Mouse (Mus musculus): Measurements from ENCODE around the gene Maff. TPM values are rescaled to one million over a fixed set of nuclear protein-coding genes. Genes with fewer than 3 reads are reported as not detected.

Maff gene
- polyA plus RNA-seq, 1 experiment from 2014 or later = 1.0 TPM

GRCm38 (mm10) chr15:79377681-79378080 lies 31.3 kb downstream of the Maff start:
- WGBS = 86% methylated on average over 6 of the region's 6 CpGs

GRCm38 (mm10) chr15:79378608-79379007 lies 32.2 kb downstream of the Maff start:
- ATAC-seq (ENCODE audit: low FRiP score, low TSS enrichment) (no peak), DNase-seq (no peak)
- Histone ChIP-seq H3K4me2 (ENCODE audit: low read length) (no peak overlapping the region), H3K4me1 (ENCODE audit: control insufficient read depth, insufficient read depth, low read length) (no peaks in the 10 kb centered on the region), H3K4me3 (replicated peaks; ENCODE audit: low read depth, low read length) (no peak overlapping the region), H3K27ac (replicated peaks; ENCODE audit: low read depth, low read length) (no peak overlapping the region), H3K9ac (replicated peaks; ENCODE audit: low read length) (no peak overlapping the region), H3K9me3 (ENCODE audit: control insufficient read depth, low read length) (no peaks in the 10 kb centered on the region), H3K36me3 (ENCODE audit: control insufficient read depth, insufficient read depth, low read length) (peaks cover 45% of the 10 kb centered on the region), H3K27me3 (ENCODE audit: control insufficient read depth, insufficient read depth, low read length) (no peaks in the 10 kb centered on the region)
- WGBS = 91% methylated on average over 10 of the region's 10 CpGs

More at GRCm38 (mm10) chr15:79377681-79378080, 31.3 kb downstream of the Maff start:
- H3K27me3 ChIP-seq (ENCODE audit: control insufficient read depth, insufficient read depth, low read length) = no peaks in the 10 kb centered on the region
- no peaks in the 10 kb centered on the region for H3K4me1 ChIP-seq (ENCODE audit: control insufficient read depth, insufficient read depth, low read length)
- H3K9ac ChIP-seq (replicated peaks; ENCODE audit: low read length) = no peak overlapping the region
- H3K4me3 ChIP-seq (replicated peaks; ENCODE audit: low read depth, low read length) = no peak overlapping the region
- H3K36me3 ChIP-seq (ENCODE audit: control insufficient read depth, insufficient read depth, low read length) = peaks cover 53% of the 10 kb centered on the region
- DNase-seq (no peak), ATAC-seq (ENCODE audit: low FRiP score, low TSS enrichment) (no peak)
- no peaks in the 10 kb centered on the region for H3K9me3 ChIP-seq (ENCODE audit: control insufficient read depth, low read length)
- no peak overlapping the region for H3K4me2 ChIP-seq (ENCODE audit: low read length)
- H3K27ac ChIP-seq (replicated peaks; ENCODE audit: low read depth, low read length) = no peak overlapping the region

GRCm38 (mm10) chr15:79379658-79380057 lies 33.2 kb downstream of the Maff start:
- no peaks in the 10 kb centered on the region for H3K27me3 ChIP-seq (ENCODE audit: control insufficient read depth, insufficient read depth, low read length)
- 93% methylated on average over 7 of the region's 7 CpGs for WGBS
- H3K4me2 ChIP-seq (ENCODE audit: low read length) = no peak overlapping the region
- no peak for DNase-seq
- H3K4me1 ChIP-seq (ENCODE audit: control insufficient read depth, insufficient read depth, low read length) = no peaks in the 10 kb centered on the region
- no peak overlapping the region for H3K9ac ChIP-seq (replicated peaks; ENCODE audit: low read length)
- no peak for ATAC-seq (ENCODE audit: low FRiP score, low TSS enrichment)
- no peaks in the 10 kb centered on the region for H3K9me3 ChIP-seq (ENCODE audit: control insufficient read depth, low read length)
- no peak overlapping the region for H3K4me3 ChIP-seq (replicated peaks; ENCODE audit: low read depth, low read length)
- no peak overlapping the region for H3K27ac ChIP-seq (replicated peaks; ENCODE audit: low read depth, low read length)
- peaks cover 36% of the 10 kb centered on the region for H3K36me3 ChIP-seq (ENCODE audit: control insufficient read depth, insufficient read depth, low read length)

- Histone ChIP-seq H3K36me3 (ENCODE audit: control insufficient read depth, insufficient read depth, low read length) (peaks cover 27% of the 10 kb centered on the region), H3K27ac (replicated peaks; ENCODE audit: low read depth, low read length) (no peak overlapping the region), H3K4me2 (ENCODE audit: low read length) (no peak overlapping the region), H3K9ac (replicated peaks; ENCODE audit: low read length) (no peak overlapping the region), H3K4me1 (ENCODE audit: control insufficient read depth, insufficient read depth, low read length) (no peaks in the 10 kb centered on the region), H3K4me3 (replicated peaks; ENCODE audit: low read depth, low read length) (no peak overlapping the region), H3K9me3 (ENCODE audit: control insufficient read depth, low read length) (no peaks in the 10 kb centered on the region), H3K27me3 (ENCODE audit: control insufficient read depth, insufficient read depth, low read length) (no peaks in the 10 kb centered on the region)
- peak; percentile 74 for DNase-seq
- 46% methylated on average over 23 of the region's 23 CpGs for WGBS
- no peak for ATAC-seq (ENCODE audit: low FRiP score, low TSS enrichment)
These were observed 34.3 kb downstream of the Maff start for GRCm38 (mm10) chr15:79380468-79381444.

GRCm38 (mm10) chr15:79381644-79382043 lies 35.2 kb downstream of the Maff start:
- Histone ChIP-seq H3K4me1 (ENCODE audit: control insufficient read depth, insufficient read depth, low read length) (no peaks in the 10 kb centered on the region), H3K9me3 (ENCODE audit: control insufficient read depth, low read length) (no peaks in the 10 kb centered on the region), H3K4me3 (replicated peaks; ENCODE audit: low read depth, low read length) (no peak overlapping the region), H3K36me3 (ENCODE audit: control insufficient read depth, insufficient read depth, low read length) (peaks cover 18% of the 10 kb centered on the region), H3K4me2 (ENCODE audit: low read length) (no peak overlapping the region), H3K9ac (replicated peaks; ENCODE audit: low read length) (no peak overlapping the region), H3K27ac (replicated peaks; ENCODE audit: low read depth, low read length) (no peak overlapping the region), H3K27me3 (ENCODE audit: control insufficient read depth, insufficient read depth, low read length) (no peaks in the 10 kb centered on the region)
- 81% methylated on average over 9 of the region's 9 CpGs for WGBS
- ATAC-seq (ENCODE audit: low FRiP score, low TSS enrichment) (no peak), DNase-seq (no peak)

- Histone ChIP-seq H3K9me3 (ENCODE audit: control insufficient read depth, low read length) (no peaks in the 10 kb centered on the region), H3K9ac (replicated peaks; ENCODE audit: low read length) (no peak overlapping the region), H3K4me1 (ENCODE audit: control insufficient read depth, insufficient read depth, low read length) (no peaks in the 10 kb centered on the region), H3K4me3 (replicated peaks; ENCODE audit: low read depth, low read length) (no peak overlapping the region), H3K27me3 (ENCODE audit: control insufficient read depth, insufficient read depth, low read length) (no peaks in the 10 kb centered on the region), H3K4me2 (ENCODE audit: low read length) (no peak overlapping the region), H3K27ac (replicated peaks; ENCODE audit: low read depth, low read length) (0 out of 2 replicates have a peak overlapping the region, but pooled peaks have one; percentile 20), H3K36me3 (ENCODE audit: control insufficient read depth, insufficient read depth, low read length) (no peaks in the 10 kb centered on the region)
- DNase-seq (no peak), ATAC-seq (ENCODE audit: low FRiP score, low TSS enrichment) (no peak)
- WGBS = 58% methylated on average over 6 of the region's 6 CpGs
These were observed 40.7 kb downstream of the Maff start for GRCm38 (mm10) chr15:79387081-79387480.

GRCm38 (mm10) chr15:79387611-79388010 lies 41.2 kb downstream of the Maff start:
- ATAC-seq (ENCODE audit: low FRiP score, low TSS enrichment) = no peak
- Histone ChIP-seq H3K9ac (replicated peaks; ENCODE audit: low read length) (no peak overlapping the region), H3K9me3 (ENCODE audit: control insufficient read depth, low read length) (no peaks in the 10 kb centered on the region), H3K4me3 (replicated peaks; ENCODE audit: low read depth, low read length) (no peak overlapping the region), H3K27me3 (ENCODE audit: control insufficient read depth, insufficient read depth, low read length) (no peaks in the 10 kb centered on the region), H3K4me1 (ENCODE audit: control insufficient read depth, insufficient read depth, low read length) (no peaks in the 10 kb centered on the region), H3K36me3 (ENCODE audit: control insufficient read depth, insufficient read depth, low read length) (no peaks in the 10 kb centered on the region), H3K27ac (replicated peaks; ENCODE audit: low read depth, low read length) (no peak overlapping the region), H3K4me2 (ENCODE audit: low read length) (no peak overlapping the region)
- DNase-seq = no peak
- WGBS = 89% methylated on average over 7 of the region's 7 CpGs

- ATAC-seq (ENCODE audit: low FRiP score, low TSS enrichment) = no peak
- no peak for DNase-seq
- no peaks in the 10 kb centered on the region for H3K36me3 ChIP-seq (ENCODE audit: control insufficient read depth, insufficient read depth, low read length)
- H3K27ac ChIP-seq (replicated peaks; ENCODE audit: low read depth, low read length) = no peak overlapping the region
- WGBS = 85% methylated on average over 6 of the region's 6 CpGs
- H3K27me3 ChIP-seq (ENCODE audit: control insufficient read depth, insufficient read depth, low read length) = no peaks in the 10 kb centered on the region
- H3K4me1 ChIP-seq (ENCODE audit: control insufficient read depth, insufficient read depth, low read length) = no peaks in the 10 kb centered on the region
- no peak overlapping the region for H3K9ac ChIP-seq (replicated peaks; ENCODE audit: low read length)
- no peak overlapping the region for H3K4me3 ChIP-seq (replicated peaks; ENCODE audit: low read depth, low read length)
- no peaks in the 10 kb centered on the region for H3K9me3 ChIP-seq (ENCODE audit: control insufficient read depth, low read length)
- H3K4me2 ChIP-seq (ENCODE audit: low read length) = no peak overlapping the region
These were observed 41.8 kb downstream of the Maff start for GRCm38 (mm10) chr15:79388171-79388570.

GRCm38 (mm10) chr15:79390434-79390833 lies 44.0 kb downstream of the Maff start:
- no peak overlapping the region for H3K4me2 ChIP-seq (ENCODE audit: low read length)
- no peak for DNase-seq
- ATAC-seq (ENCODE audit: low FRiP score, low TSS enrichment) = no peak
- no peak overlapping the region for H3K9ac ChIP-seq (replicated peaks; ENCODE audit: low read length)
- no peaks in the 10 kb centered on the region for H3K36me3 ChIP-seq (ENCODE audit: control insufficient read depth, insufficient read depth, low read length)
- no peaks in the 10 kb centered on the region for H3K9me3 ChIP-seq (ENCODE audit: control insufficient read depth, low read length)
- H3K4me1 ChIP-seq (ENCODE audit: control insufficient read depth, insufficient read depth, low read length) = no peaks in the 10 kb centered on the region
- no peaks in the 10 kb centered on the region for H3K27me3 ChIP-seq (ENCODE audit: control insufficient read depth, insufficient read depth, low read length)
- 91% methylated on average over 6 of the region's 6 CpGs for WGBS
- no peak overlapping the region for H3K4me3 ChIP-seq (replicated peaks; ENCODE audit: low read depth, low read length)
- no peak overlapping the region for H3K27ac ChIP-seq (replicated peaks; ENCODE audit: low read depth, low read length)

All from midbrain, embryonic 14.5 days (tissue).